Mouse (Mus musculus) splenic B cell, adult 2 months (primary cell): ENCODE results near the gene Zfp106.
A peak's percentile ranks its signal among the peaks of the same experiment; 100 is the strongest.
"Not testable (repeated sequence)": the region's sequence is repeated elsewhere in the genome, so short reads cannot be mapped to it uniquely, and the experiment has no call there.

Source experiments
- DNase-seq: peaks from one replicate; pipeline ENCODE4 v3.0.0-alpha.2; 2011; ENCODE audit warnings: low read depth, low spot score
- H3K27me3 ChIP-seq: 2 replicates; pipeline ENCODE4 v1.6.1; 2012; ENCODE audit warnings: mild to moderate bottlenecking, low read length, moderate library complexity, mixed read lengths; ENCODE audit not compliant: control insufficient read depth, poor library complexity, insufficient read depth, severe bottlenecking
- H3K36me3 ChIP-seq: 2 replicates; pipeline ENCODE4 v1.6.1; 2012; ENCODE audit warnings: mild to moderate bottlenecking, low read length, moderate library complexity, mixed read lengths; ENCODE audit not compliant: control insufficient read depth, poor library complexity, insufficient read depth, severe bottlenecking

Gene Zfp106

GRCm38 (mm10) chr2:120563235-120563990 lies at the start of gene Zfp106:
Gene Zfp106 (minus strand): TSS chr2:120563843.
- H3K36me3 ChIP-seq = no peaks in the 10 kb centered on the region; the same call in 1 of the 2 replicates
- H3K27me3 ChIP-seq = no peaks in the 10 kb centered on the region
- peak; percentile 93 for DNase-seq

- DNase-seq = peak; percentile 90
- 0 out of 2 replicates have a peak, but pooled peaks cover 3% of the 10 kb centered on the region for H3K36me3 ChIP-seq
- H3K27me3 ChIP-seq = no peaks in the 10 kb centered on the region
Observed at GRCm38 (mm10) chr2:120608830-120609723, 45.4 kb upstream of the Zfp106 start, which contains the start of the genes Haus2 and Lrrc57. Gene Haus2 (plus strand): TSS chr2:120609383. Gene Lrrc57 (minus strand): TSS chr2:120609520.

GRCm38 (mm10) chr2:120606021-120606690 lies 42.5 kb upstream of the Zfp106 start:
- no peaks in the 10 kb centered on the region for H3K27me3 ChIP-seq
- peak; percentile 42 for DNase-seq
- H3K36me3 ChIP-seq = 0 out of 2 replicates have a peak, but pooled peaks cover 3% of the 10 kb centered on the region

- peak; percentile 25 for DNase-seq
- H3K36me3 ChIP-seq = peaks cover 9% of the 10 kb centered on the region; the same call in 1 of the 2 replicates
Observed at GRCm38 (mm10) chr2:120599506-120599905, 35.9 kb upstream of the Zfp106 start.

GRCm38 (mm10) chr2:120597734-120598133 lies 34.1 kb upstream of the Zfp106 start:
- Histone ChIP-seq H3K36me3 (peaks cover 7% of the 10 kb centered on the region; the same call in 1 of the 2 replicates), H3K27me3 (no peaks in the 10 kb centered on the region)
- DNase-seq = no peak

More at GRCm38 (mm10) chr2:120599506-120599905, 35.9 kb upstream of the Zfp106 start:
- no peaks in the 10 kb centered on the region for H3K27me3 ChIP-seq

GRCm38 (mm10) chr2:120592227-120592626 lies 28.6 kb upstream of the Zfp106 start:
- peak; percentile 7 for DNase-seq
- Histone ChIP-seq H3K27me3 (no peaks in the 10 kb centered on the region), H3K36me3 (peaks cover 6% of the 10 kb centered on the region)

- H3K27me3 ChIP-seq = no peaks in the 10 kb centered on the region
- peaks cover 4% of the 10 kb centered on the region for H3K36me3 ChIP-seq
- DNase-seq = no peak
Observed at GRCm38 (mm10) chr2:120589759-120590158, 26.1 kb upstream of the Zfp106 start.

- Histone ChIP-seq H3K36me3 (no peaks in the 10 kb centered on the region), H3K27me3 (no peaks in the 10 kb centered on the region)
- DNase-seq = peak; percentile 88
Observed at GRCm38 (mm10) chr2:120578286-120578685, 14.6 kb upstream of the Zfp106 start.

GRCm38 (mm10) chr2:120577799-120578198 lies 14.2 kb upstream of the Zfp106 start:
- DNase-seq = peak; percentile 50
- Histone ChIP-seq H3K27me3 (no peaks in the 10 kb centered on the region), H3K36me3 (no peaks in the 10 kb centered on the region)

GRCm38 (mm10) chr2:120575978-120576377 lies 12.3 kb upstream of the Zfp106 start:
- DNase-seq = peak; percentile 29
- H3K36me3 ChIP-seq = no peaks in the 10 kb centered on the region

GRCm38 (mm10) chr2:120575121-120575520 lies 11.5 kb upstream of the Zfp106 start:
- DNase-seq = peak; percentile 9
- no peaks in the 10 kb centered on the region for H3K36me3 ChIP-seq
- H3K27me3 ChIP-seq = no peaks in the 10 kb centered on the region

More at GRCm38 (mm10) chr2:120575978-120576377, 12.3 kb upstream of the Zfp106 start:
- H3K27me3 ChIP-seq = no peaks in the 10 kb centered on the region

GRCm38 (mm10) chr2:120572161-120572560 lies 8.5 kb upstream of the Zfp106 start:
- peak; percentile 19 for DNase-seq
- H3K27me3 ChIP-seq, H3K36me3 ChIP-seq: not testable (repeated sequence)

GRCm38 (mm10) chr2:120571081-120571480 lies 7.4 kb upstream of the Zfp106 start:
- Histone ChIP-seq H3K36me3 (no peaks in the 10 kb centered on the region; the same call in 1 of the 2 replicates), H3K27me3 (no peaks in the 10 kb centered on the region)
- no peak for DNase-seq

- Histone ChIP-seq H3K27me3 (no peaks in the 10 kb centered on the region), H3K36me3 (no peaks in the 10 kb centered on the region; the same call in 1 of the 2 replicates)
- DNase-seq = no peak
Observed at GRCm38 (mm10) chr2:120567798-120568320, 4.2 kb upstream of the Zfp106 start.
